Mouse (Mus musculus): ENCODE results near the gene Macf1. TPM values are rescaled to one million over a fixed set of nuclear protein-coding genes. Genes with fewer than 3 reads are reported as not detected.

Macf1 gene
- polyA plus RNA-seq, 1 experiment = 137 TPM

DNA sequence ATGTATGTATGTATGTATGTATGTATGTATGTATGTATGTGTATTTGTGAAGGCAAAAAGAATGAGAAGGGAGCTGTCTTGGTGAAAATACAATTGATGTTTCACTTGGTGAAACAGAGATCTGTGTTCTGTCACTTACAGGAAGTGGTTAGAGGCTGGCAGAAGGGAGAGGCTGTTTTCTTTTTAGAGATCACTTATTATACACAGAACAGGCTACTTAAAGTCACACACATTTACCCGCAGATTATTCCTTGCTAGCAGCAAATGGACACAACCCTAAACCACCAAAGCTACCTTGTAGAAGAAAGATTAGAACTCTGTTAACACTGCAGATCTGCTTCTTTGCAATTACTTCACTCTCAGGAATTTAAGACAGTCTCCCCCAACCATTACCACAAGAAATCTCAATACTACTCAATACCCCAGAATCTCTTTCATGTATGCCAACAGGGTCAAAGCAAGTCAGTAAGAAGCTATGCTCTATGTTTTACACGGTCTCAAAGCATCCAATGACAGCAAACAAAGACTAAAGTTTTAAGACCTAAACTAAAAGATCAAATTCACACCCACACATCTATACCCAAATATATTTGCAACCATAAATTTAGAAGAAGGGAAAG lies 106.6 kb downstream of the Macf1 start:
- peaks cover 8% of the 10 kb centered on the region for H3K4me1 ChIP-seq (ENCODE audit: control insufficient read depth, insufficient read depth, low read length)
- H3K27ac ChIP-seq (ENCODE audit: insufficient read depth, low read length) = no peak overlapping the region
- no peak for TF ChIP-seq POLR2A (IDR thresholded peaks at IDR 0.05; ENCODE audit: extremely low read depth, insufficient read depth, low read length)
- no peak overlapping the region for H3K4me3 ChIP-seq (ENCODE audit: insufficient read depth, low read length)

- Histone ChIP-seq H3K4me1 (ENCODE audit: control insufficient read depth, insufficient read depth, low read length) (peaks cover 10% of the 10 kb centered on the region), H3K4me3 (ENCODE audit: insufficient read depth, low read length) (no peak overlapping the region; the same call in 1 of the 2 replicates), H3K27ac (ENCODE audit: insufficient read depth, low read length) (peak overlapping the region; percentile 83)
- TF ChIP-seq POLR2A (IDR thresholded peaks at IDR 0.05; ENCODE audit: extremely low read depth, insufficient read depth, low read length) (no peak), CTCF (IDR thresholded peaks at IDR 0.05; ENCODE audit: extremely low read depth, insufficient read depth, low read length) (no peak)
Measured at GRCm38 (mm10) chr4:123572434-123573336, 111.5 kb downstream of the Macf1 start.

DNA sequence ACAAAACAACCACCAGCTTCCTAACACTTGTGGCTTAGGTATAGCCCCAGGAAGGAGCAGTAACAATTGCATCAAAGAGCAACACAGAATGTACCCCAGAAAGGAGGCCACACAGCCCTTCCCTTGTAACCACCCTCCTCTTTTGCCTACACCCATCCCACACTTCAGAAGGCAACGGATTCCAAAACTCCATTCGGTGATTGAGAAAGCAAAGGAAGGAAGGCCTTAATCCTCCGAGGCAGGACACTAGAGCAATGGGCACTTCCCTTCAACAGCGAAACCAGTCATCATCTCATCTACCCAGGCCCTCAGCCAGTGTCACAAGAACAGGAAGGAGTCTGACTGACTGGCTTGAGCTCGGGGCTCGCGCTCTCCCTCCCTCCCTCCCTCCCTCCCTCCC lies 112.3 kb downstream of the Macf1 start:
- TF ChIP-seq POLR2A (IDR thresholded peaks at IDR 0.05; ENCODE audit: extremely low read depth, insufficient read depth, low read length) (no peak), CTCF (IDR thresholded peaks at IDR 0.05; ENCODE audit: extremely low read depth, insufficient read depth, low read length) (no peak)
- no peak overlapping the region for H3K4me3 ChIP-seq (ENCODE audit: insufficient read depth, low read length)
- peak overlapping the region; percentile 70 for H3K27ac ChIP-seq (ENCODE audit: insufficient read depth, low read length)
- H3K4me1 ChIP-seq (ENCODE audit: control insufficient read depth, insufficient read depth, low read length) = peaks cover 11% of the 10 kb centered on the region

DNA sequence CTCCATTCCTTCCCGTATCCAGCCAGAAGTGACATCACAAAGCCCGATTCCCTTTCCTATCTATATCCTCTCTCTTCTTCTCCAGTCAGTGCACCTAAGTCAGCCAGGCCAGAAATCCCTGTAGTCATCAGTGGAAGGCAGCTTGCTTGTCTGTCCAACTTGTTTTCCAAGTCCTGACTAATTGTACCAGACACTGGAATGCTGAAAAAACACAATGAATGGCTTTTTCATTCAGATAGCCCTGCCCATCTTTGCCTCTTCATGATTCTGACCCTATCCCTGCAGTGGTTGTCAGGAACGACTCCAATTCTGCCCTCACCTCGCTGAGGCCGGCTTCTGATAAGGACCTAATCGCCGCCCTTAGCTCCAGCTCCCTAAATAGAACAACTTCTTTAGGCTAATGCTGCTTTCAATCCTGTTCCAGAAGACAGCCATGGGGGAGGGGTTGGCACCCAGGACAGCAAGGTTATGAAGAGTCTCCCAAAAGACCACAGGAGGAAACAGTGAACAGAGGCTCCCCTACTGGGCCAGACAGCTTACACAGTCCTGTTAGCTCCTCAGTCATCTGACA lies 118.8 kb downstream of the Macf1 start:
- TF ChIP-seq CTCF (IDR thresholded peaks at IDR 0.05; ENCODE audit: extremely low read depth, insufficient read depth, low read length) (no peak), POLR2A (IDR thresholded peaks at IDR 0.05; ENCODE audit: extremely low read depth, insufficient read depth, low read length) (no peak)
- Histone ChIP-seq H3K4me3 (ENCODE audit: insufficient read depth, low read length) (no peak overlapping the region), H3K4me1 (ENCODE audit: control insufficient read depth, insufficient read depth, low read length) (peaks cover 9% of the 10 kb centered on the region), H3K27ac (ENCODE audit: insufficient read depth, low read length) (peak overlapping the region; percentile 52)

- TF ChIP-seq CTCF (IDR thresholded peaks at IDR 0.05; ENCODE audit: extremely low read depth, insufficient read depth, low read length) (no peak), POLR2A (IDR thresholded peaks at IDR 0.05; ENCODE audit: extremely low read depth, insufficient read depth, low read length) (no peak)
- Histone ChIP-seq H3K4me3 (ENCODE audit: insufficient read depth, low read length) (no peak overlapping the region), H3K4me1 (ENCODE audit: control insufficient read depth, insufficient read depth, low read length) (peaks cover 9% of the 10 kb centered on the region), H3K27ac (ENCODE audit: insufficient read depth, low read length) (peak overlapping the region; percentile 31)
Measured at GRCm38 (mm10) chr4:123564051-123564791, 119.9 kb downstream of the Macf1 start.

DNA sequence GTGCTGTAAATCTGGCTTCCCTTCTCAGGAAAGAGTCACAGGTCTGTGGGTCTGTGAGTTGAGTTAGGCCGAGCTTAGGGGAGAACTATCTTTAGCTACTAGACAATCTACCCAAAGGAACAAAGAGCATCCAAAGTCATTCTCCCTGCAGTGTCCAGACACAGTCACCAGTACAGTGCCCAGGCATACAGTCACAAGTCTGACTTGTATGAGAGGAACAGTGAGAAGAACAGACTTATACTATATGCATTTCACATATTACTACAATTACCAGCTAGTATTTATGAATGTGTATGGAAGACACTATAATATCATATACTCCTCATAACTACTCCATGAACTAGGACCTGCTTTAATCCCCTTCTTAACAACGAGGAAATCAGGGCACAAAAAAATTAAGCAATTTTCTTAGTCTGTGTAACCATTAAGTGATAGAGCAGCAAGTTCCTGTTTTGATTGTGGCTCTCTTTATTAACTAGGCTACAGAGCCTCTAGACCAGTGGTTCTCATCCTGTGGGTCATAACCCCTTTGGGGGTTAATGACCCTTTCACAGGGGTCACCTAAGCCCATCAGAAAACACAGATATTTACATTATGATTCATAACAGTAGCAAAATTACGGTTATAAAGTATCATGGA lies 121.9 kb downstream of the Macf1 start:
- TF ChIP-seq POLR2A (IDR thresholded peaks at IDR 0.05; ENCODE audit: extremely low read depth, insufficient read depth, low read length) = no peak
- no peak overlapping the region for H3K4me3 ChIP-seq (ENCODE audit: insufficient read depth, low read length)
- H3K4me1 ChIP-seq (ENCODE audit: control insufficient read depth, insufficient read depth, low read length) = peaks cover 9% of the 10 kb centered on the region
- no peak overlapping the region for H3K27ac ChIP-seq (ENCODE audit: insufficient read depth, low read length)

DNA sequence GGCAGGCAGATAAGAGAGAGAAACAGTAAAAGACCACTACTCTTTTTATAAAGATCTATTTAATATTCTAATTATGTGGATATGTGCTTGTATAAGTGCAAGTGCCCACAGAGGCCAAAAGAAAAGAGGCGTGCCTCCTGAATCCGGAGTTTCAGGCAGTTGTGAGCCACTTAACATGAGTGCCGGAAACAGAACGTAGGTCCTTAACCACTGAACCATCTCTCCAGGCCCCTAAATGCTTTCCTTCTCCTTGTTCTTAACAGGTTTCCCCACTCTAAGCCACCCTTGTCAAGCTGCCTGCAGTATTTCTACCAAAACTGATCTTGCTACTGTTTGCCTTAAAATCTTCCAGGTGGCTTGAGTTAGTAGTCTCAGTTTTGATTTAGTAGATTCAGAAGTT lies 123.3 kb downstream of the Macf1 start:
- no peak overlapping the region for H3K4me3 ChIP-seq (ENCODE audit: insufficient read depth, low read length)
- H3K27ac ChIP-seq (ENCODE audit: insufficient read depth, low read length) = no peak overlapping the region
- no peak for TF ChIP-seq POLR2A (IDR thresholded peaks at IDR 0.05; ENCODE audit: extremely low read depth, insufficient read depth, low read length)
- TF ChIP-seq CTCF (IDR thresholded peaks at IDR 0.05; ENCODE audit: extremely low read depth, insufficient read depth, low read length) = no peak
- peaks cover 9% of the 10 kb centered on the region for H3K4me1 ChIP-seq (ENCODE audit: control insufficient read depth, insufficient read depth, low read length)

DNA sequence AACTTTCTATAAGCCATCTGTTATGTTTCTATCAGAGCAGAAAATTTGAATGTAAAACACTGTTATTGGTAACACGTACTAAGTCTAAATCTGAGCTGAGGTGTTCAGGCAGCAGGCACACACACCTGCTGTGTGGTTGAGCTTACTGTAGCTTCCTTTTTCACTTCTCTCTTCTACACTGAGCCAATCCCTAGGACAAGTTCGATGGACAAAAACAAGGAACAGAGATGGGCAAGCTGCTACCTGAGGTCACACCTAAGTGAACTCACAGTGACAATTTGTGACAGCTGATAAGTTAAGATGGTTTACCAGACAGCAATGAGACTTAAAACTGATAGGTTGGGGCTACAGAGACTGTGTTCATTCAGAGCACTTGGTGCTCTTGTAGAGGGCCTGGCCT lies 125.7 kb downstream of the Macf1 start:
- Histone ChIP-seq H3K27ac (ENCODE audit: insufficient read depth, low read length) (no peak overlapping the region), H3K4me1 (ENCODE audit: control insufficient read depth, insufficient read depth, low read length) (peaks cover 2% of the 10 kb centered on the region; the same call in 1 of the 2 replicates), H3K4me3 (ENCODE audit: insufficient read depth, low read length) (no peak overlapping the region)
- TF ChIP-seq CTCF (IDR thresholded peaks at IDR 0.05; ENCODE audit: extremely low read depth, insufficient read depth, low read length) (no peak), POLR2A (IDR thresholded peaks at IDR 0.05; ENCODE audit: extremely low read depth, insufficient read depth, low read length) (no peak)

- Histone ChIP-seq H3K4me3 (ENCODE audit: insufficient read depth, low read length) (no peak overlapping the region), H3K27ac (ENCODE audit: insufficient read depth, low read length) (no peak overlapping the region), H3K4me1 (ENCODE audit: control insufficient read depth, insufficient read depth, low read length) (peaks cover 4% of the 10 kb centered on the region; the same call in 1 of the 2 replicates)
- TF ChIP-seq CTCF (IDR thresholded peaks at IDR 0.05; ENCODE audit: extremely low read depth, insufficient read depth, low read length) = no peak
- no peak for TF ChIP-seq POLR2A (IDR thresholded peaks at IDR 0.05; ENCODE audit: extremely low read depth, insufficient read depth, low read length)
Measured at GRCm38 (mm10) chr4:123555251-123555650, 128.9 kb downstream of the Macf1 start.
